Mouse (Mus musculus): ENCODE measurements around the gene Camta1.

- TF ChIP-seq CTCF (conservative IDR thresholded peaks at IDR 0.05; ENCODE audit: low read length) (no peak), POU5F1 (IDR thresholded peaks at IDR 0.05; ENCODE audit: borderline replicate concordance, low read length) (no peak), NANOG (IDR thresholded peaks at IDR 0.05; ENCODE audit: borderline replicate concordance, low read length) (no peak)
Measured at GRCm38 (mm10) chr4:151444665-151445064, 417.0 kb downstream of the Camta1 start.
